Mouse (Mus musculus): ENCODE results near the gene Dusp10. TPM values are rescaled to one million over a fixed set of nuclear protein-coding genes. Genes with fewer than 3 reads are reported as not detected.

The Dusp10 gene
- polyA plus RNA-seq, 1 experiment from 2014 or later = 8.5 TPM

DNA sequence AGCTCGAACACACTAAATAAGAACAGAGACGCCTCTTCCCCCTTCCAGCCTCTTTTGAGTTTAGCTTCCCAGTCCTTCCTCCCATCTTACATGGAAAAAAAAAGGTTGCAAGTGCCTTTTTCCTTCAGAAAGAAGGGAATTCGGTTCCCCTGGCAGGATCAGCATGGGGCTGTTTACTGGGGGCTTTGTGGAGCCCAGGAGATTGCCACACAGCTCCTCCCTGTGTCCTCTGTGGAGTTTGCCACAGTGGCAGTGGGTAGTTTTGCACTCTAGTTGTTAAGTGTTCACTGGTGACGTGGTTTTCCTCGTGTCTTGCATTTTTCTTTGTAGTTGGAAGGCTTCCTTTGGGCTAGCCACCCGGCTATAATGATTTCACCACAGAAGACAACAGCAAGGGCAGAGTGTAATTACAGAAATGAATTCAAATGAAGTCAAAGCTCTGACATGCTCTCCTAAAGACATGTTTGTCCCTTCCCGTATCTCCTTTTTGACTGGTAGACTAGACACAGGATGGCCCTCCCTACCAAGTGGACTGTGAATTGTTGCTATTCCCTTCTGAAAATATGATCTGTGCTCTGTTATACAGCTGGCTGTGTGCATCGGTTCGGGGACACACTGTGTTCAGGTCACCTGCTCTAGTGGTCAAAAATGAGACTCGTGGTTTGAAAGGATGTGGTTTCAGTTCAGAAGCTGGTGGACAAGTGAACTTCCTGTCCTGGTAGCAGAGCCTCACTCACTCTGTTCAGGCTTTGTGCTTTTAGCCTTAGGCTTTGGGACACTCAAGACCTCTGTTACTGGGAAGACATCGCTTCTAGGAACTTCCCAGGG lies 53.6 kb downstream of the Dusp10 start:
- H3K36me3 ChIP-seq = peaks cover 26% of the 10 kb centered on the region
- DNase-seq (ENCODE audit: low spot score) = no peak
- H3K9me3 ChIP-seq = no peaks in the 10 kb centered on the region
- 80% methylated on average over 11 of the region's 11 CpGs for WGBS
- H3K4me3 ChIP-seq = no peak overlapping the region
- no peaks in the 10 kb centered on the region for H3K27me3 ChIP-seq (ENCODE audit: insufficient read depth, poor library complexity, severe bottlenecking)
- H3K27ac ChIP-seq = 0 out of 2 replicates have a peak overlapping the region, but pooled peaks have one; percentile 8
- H3K4me1 ChIP-seq = peaks cover 21% of the 10 kb centered on the region; the same call in 1 of the 2 replicates

DNA sequence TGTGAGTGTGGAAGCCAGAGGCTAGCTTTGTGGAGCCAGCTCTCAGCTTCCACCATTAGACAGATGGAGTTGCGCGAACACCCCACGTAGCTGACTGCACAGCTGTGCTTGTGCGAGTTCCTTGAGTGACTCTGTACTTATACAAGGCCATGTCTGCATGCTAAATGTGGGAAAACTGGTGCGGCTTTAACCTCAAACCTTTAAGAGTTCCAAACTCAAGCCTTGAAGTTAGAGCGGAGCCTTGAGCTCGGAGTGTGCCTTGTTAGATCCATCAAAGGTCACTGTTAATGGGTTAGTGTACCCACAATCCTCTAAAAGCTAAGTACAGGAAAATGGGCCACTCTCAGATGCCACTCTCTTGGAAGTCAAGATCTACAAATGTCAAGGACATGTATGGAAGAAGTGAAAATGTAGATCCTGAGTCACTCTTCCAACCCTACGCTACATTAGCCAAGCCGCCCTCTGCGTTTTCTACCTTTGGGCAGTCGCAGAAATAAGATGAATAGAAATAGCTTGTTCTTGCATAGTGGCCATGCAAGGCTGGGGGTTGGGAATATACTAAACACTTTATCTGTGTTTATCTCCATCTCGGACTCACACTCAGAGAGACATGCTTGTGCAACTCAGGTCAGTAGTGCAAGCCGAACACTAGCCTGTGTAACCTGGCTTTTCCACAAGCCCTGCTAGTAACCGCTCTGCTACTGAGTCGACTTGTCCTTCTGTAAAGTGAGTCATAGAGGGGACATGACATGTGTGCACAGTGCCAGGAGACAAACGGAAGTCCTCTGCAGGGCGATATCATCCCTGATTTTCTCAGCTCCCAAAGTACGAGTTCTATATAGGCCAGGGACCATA lies 54.8 kb downstream of the Dusp10 start:
- peaks cover 28% of the 10 kb centered on the region for H3K36me3 ChIP-seq
- DNase-seq (ENCODE audit: low spot score) = no peak
- H3K4me1 ChIP-seq = peaks cover 21% of the 10 kb centered on the region; the same call in 1 of the 2 replicates
- 91% methylated on average over 18 of the region's 18 CpGs for WGBS
- H3K27ac ChIP-seq = no peak overlapping the region
- H3K4me3 ChIP-seq = no peak overlapping the region
- no peaks in the 10 kb centered on the region for H3K9me3 ChIP-seq
- H3K27me3 ChIP-seq (ENCODE audit: insufficient read depth, poor library complexity, severe bottlenecking) = no peaks in the 10 kb centered on the region

DNA sequence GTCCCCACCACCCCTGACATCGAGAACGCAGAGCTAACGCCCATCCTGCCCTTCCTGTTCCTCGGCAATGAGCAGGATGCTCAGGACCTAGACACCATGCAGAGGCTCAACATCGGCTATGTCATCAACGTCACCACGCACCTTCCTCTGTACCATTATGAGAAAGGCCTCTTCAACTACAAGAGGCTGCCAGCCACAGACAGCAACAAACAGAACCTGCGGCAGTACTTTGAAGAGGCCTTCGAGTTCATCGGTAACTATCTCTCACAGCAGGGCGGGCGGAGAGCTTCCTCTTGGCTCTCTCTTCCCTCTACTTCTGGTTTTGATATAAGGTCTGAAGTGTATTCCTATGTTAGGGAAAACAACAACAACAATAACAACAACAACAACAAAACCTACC lies 55.9 kb downstream of the Dusp10 start:
- Histone ChIP-seq H3K4me3 (no peak overlapping the region), H3K36me3 (peaks cover 38% of the 10 kb centered on the region), H3K9me3 (no peaks in the 10 kb centered on the region), H3K27me3 (ENCODE audit: insufficient read depth, poor library complexity, severe bottlenecking) (no peaks in the 10 kb centered on the region), H3K4me1 (peaks cover 16% of the 10 kb centered on the region; the same call in 1 of the 2 replicates), H3K27ac (no peak overlapping the region)
- WGBS = 85% methylated on average over 12 of the region's 12 CpGs
- no peak for DNase-seq (ENCODE audit: low spot score)

GRCm38 (mm10) chr1:184076065-184076464 lies 63.0 kb downstream of the Dusp10 start:
- Histone ChIP-seq H3K9me3 (no peaks in the 10 kb centered on the region), H3K4me3 (no peak overlapping the region), H3K36me3 (peaks cover 28% of the 10 kb centered on the region), H3K27ac (no peak overlapping the region), H3K27me3 (ENCODE audit: insufficient read depth, poor library complexity, severe bottlenecking) (no peaks in the 10 kb centered on the region), H3K4me1 (peaks cover 7% of the 10 kb centered on the region; the same call in 1 of the 2 replicates)
- 85% methylated on average over 6 of the region's 6 CpGs for WGBS
- DNase-seq (ENCODE audit: low spot score) = no peak

DNA sequence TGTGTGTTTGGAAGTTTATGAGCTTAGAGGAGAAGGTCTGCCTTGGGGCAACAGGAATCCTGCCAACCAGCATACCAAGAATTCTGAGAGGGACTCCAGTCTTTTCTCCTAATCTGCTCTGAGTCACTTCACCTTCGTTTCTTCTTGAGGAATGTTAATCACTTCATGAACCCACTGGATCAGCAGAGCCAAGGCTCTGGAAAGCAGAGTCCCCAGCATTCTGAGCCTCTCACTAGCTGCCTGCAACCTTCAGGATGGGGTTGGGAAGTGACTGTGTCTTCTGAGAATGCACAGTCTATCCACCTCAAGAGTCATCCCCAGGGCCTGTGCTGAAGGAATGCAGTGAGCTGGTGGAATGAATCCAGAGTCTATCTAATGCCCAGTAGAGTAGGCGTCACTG lies 63.7 kb downstream of the Dusp10 start:
- no peak for DNase-seq (ENCODE audit: low spot score)
- H3K27ac ChIP-seq = no peak overlapping the region

DNA sequence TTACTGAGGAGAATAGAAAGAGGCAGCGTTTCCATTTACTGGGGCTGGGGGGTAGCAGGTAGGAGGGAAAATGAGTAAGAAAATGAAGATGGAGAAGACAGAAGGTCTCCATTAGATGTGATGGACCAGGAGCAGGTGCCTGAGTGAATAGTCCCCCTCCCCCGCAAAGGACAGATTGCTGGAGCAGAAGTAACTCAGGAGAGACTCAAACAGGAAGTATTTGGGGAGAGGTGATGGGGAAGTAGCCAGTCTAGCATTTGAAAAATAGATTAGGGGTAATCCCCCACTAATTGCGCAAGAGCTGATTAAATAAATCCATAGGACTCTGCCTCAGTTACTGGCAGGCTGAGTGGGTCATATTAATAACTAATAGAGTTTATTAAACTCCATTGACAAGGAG lies 66.2 kb downstream of the Dusp10 start:
- no peaks in the 10 kb centered on the region for H3K27me3 ChIP-seq (ENCODE audit: insufficient read depth, poor library complexity, severe bottlenecking)
- H3K27ac ChIP-seq = no peak overlapping the region
- peaks cover 6% of the 10 kb centered on the region for H3K36me3 ChIP-seq
- H3K9me3 ChIP-seq = no peaks in the 10 kb centered on the region
- H3K4me1 ChIP-seq = peaks cover 7% of the 10 kb centered on the region; the same call in 1 of the 2 replicates
- no peak for DNase-seq (ENCODE audit: low spot score)
- WGBS = 86% methylated on average over 3 of the region's 3 CpGs
- no peak overlapping the region for H3K4me3 ChIP-seq

More for the DNA sequence above, 63.7 kb downstream of the Dusp10 start:
- peaks cover 7% of the 10 kb centered on the region; the same call in 1 of the 2 replicates for H3K4me1 ChIP-seq
- H3K4me3 ChIP-seq = no peak overlapping the region
- peaks cover 21% of the 10 kb centered on the region for H3K36me3 ChIP-seq
- H3K27me3 ChIP-seq (ENCODE audit: insufficient read depth, poor library complexity, severe bottlenecking) = no peaks in the 10 kb centered on the region
- H3K9me3 ChIP-seq = no peaks in the 10 kb centered on the region
- 29% methylated on average over 2 of the region's 2 CpGs for WGBS

DNA sequence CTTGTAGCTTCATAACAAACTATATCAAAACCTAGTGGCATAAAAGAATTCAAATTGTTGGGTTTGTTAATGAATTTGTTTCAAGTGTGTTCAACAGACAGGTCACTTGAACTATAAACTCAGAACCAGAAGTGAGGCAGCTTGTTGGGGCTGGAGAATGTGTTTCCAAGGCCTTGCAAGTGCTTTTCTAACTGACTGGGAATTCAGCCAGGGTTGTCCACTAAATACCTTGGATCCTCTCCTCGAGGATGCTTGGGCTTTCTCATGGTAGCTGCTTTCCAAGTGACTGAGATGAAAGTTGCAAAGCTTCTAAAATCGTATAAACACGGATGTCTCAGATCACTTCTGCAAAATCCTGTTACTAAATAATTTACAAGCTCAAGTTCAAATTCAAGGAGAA lies 69.6 kb downstream of the Dusp10 start:
- Histone ChIP-seq H3K4me3 (no peak overlapping the region), H3K36me3 (no peaks in the 10 kb centered on the region), H3K27ac (no peak overlapping the region), H3K27me3 (ENCODE audit: insufficient read depth, poor library complexity, severe bottlenecking) (no peaks in the 10 kb centered on the region), H3K9me3 (no peaks in the 10 kb centered on the region), H3K4me1 (no peaks in the 10 kb centered on the region)
- WGBS = 82% methylated on average over 3 of the region's 3 CpGs
- DNase-seq (ENCODE audit: low spot score) = no peak

DNA sequence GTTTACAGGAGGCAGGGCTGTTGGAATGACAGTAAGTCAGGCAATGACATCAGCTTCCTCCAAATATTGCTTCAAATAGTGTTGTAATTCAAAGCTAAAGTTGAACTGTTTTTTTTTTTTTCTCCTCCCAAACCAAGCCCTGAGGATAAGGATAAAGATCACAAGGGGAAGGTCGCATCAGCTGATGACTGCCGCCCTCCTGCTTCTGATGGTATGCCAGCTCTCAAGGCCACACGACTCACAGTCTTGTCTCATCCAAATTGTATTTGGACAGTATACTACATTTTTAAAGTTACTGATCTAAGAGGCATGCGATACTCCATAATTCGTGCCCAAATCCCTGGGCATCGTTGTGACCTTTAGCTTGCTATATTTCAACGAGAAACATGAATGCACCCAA lies 70.1 kb downstream of the Dusp10 start:
- WGBS = 77% methylated on average over 7 of the region's 7 CpGs
- H3K27me3 ChIP-seq (ENCODE audit: insufficient read depth, poor library complexity, severe bottlenecking) = no peaks in the 10 kb centered on the region
- no peaks in the 10 kb centered on the region for H3K4me1 ChIP-seq
- no peak overlapping the region for H3K27ac ChIP-seq
- H3K36me3 ChIP-seq = no peaks in the 10 kb centered on the region
- H3K4me3 ChIP-seq = no peak overlapping the region
- no peaks in the 10 kb centered on the region for H3K9me3 ChIP-seq
- DNase-seq (ENCODE audit: low spot score) = no peak

DNA sequence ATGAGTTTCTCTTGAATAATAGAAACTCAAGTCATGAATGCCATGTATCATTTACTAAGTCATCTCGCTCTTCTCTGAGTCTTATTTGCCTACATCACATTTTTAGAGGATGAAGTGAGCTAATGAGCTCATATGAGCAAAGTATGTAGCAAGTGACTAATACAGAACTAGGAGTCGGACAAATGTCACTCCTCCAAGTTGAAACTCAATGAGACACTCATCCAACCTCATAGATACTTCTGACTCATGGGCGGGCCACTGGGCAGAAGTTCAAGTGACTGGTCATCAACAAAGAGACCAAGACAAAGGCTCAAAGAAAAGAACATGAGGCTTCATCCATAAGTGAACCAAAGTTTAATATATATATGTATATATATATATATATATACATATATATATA lies 71.9 kb downstream of the Dusp10 start:
- no peaks in the 10 kb centered on the region for H3K4me1 ChIP-seq
- WGBS = 82% methylated on average over 3 of the region's 3 CpGs

DNA sequence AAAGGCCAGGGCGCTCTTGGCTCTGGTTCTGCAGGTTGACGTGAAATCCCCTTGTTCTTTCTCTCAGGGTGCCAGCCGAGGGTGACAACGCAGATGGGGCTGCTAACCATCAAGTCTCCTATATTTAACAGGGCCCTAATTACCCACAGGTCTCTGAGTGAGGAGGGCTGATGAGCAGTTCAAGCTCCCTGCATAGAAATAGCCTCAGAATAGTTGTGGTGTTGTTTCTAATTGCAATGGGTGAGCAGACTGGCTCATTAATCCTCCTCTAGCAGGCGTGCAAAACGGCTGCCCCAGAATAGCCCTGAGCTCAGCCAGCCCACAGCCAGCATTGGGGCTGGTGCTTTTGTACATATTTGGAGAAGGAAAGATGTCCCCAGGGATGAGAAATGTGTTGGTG lies 77.4 kb downstream of the Dusp10 start:
- no peaks in the 10 kb centered on the region for H3K36me3 ChIP-seq
- H3K4me1 ChIP-seq = 0 out of 2 replicates have a peak, but pooled peaks cover 5% of the 10 kb centered on the region
- WGBS = 60% methylated on average over 6 of the region's 6 CpGs
- no peaks in the 10 kb centered on the region for H3K9me3 ChIP-seq
- no peak for DNase-seq (ENCODE audit: low spot score)
- H3K27me3 ChIP-seq (ENCODE audit: insufficient read depth, poor library complexity, severe bottlenecking) = no peaks in the 10 kb centered on the region
- H3K27ac ChIP-seq = no peak overlapping the region
- no peak overlapping the region for H3K4me3 ChIP-seq

More for the DNA sequence above, 71.9 kb downstream of the Dusp10 start:
- no peak overlapping the region for H3K4me3 ChIP-seq
- H3K9me3 ChIP-seq = no peaks in the 10 kb centered on the region
- no peaks in the 10 kb centered on the region for H3K27me3 ChIP-seq (ENCODE audit: insufficient read depth, poor library complexity, severe bottlenecking)
- H3K27ac ChIP-seq = no peak overlapping the region
- H3K36me3 ChIP-seq = no peaks in the 10 kb centered on the region
- DNase-seq (ENCODE audit: low spot score) = no peak

DNA sequence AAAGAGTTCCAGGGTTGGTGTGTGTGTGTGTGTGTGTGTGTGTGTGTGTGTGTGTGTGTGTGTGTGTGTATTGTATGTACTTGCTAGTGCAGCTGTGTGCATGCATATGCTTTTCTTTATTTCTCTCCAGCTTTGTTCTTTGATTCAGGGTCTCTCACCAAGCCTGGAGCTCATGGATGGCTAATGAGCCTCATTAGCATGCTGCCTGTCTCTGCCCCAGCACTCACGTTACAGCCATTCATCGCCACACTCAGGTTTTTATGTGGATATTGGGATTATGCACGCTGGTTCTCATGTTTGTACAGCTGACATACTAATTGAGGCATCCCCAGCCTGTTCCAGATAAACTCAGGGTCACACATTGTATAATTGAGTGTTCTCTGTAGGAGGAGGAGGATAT lies 81.8 kb downstream of the Dusp10 start:
- Histone ChIP-seq H3K4me3 (no peak overlapping the region), H3K36me3 (no peaks in the 10 kb centered on the region), H3K9me3 (no peaks in the 10 kb centered on the region), H3K27me3 (ENCODE audit: insufficient read depth, poor library complexity, severe bottlenecking) (no peaks in the 10 kb centered on the region), H3K27ac (no peak overlapping the region), H3K4me1 (peaks cover 9% of the 10 kb centered on the region; the same call in 1 of the 2 replicates)
- 73% methylated on average over 3 of the region's 3 CpGs for WGBS
- DNase-seq (ENCODE audit: low spot score) = no peak

DNA sequence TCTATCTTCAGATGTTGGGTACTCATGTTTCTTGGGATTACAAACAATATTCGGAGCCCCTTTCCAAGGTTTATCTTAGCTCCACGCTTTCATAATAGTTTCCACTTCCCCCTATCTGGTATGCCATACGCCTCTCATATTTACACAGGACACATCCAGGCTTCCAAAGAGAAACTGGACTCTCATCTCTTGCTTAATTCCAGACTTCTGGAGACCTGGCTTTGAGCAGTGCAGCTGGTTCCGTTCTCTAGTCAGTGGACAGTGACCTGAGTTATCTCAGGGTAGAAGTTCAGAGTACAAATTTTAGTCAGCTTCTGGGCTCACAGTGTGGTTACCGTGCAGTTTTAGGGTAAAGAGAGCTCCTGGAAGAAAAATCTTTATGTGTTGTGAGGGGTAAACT lies 87.3 kb downstream of the Dusp10 start:
- Histone ChIP-seq H3K4me3 (no peak overlapping the region), H3K27ac (no peak overlapping the region), H3K27me3 (ENCODE audit: insufficient read depth, poor library complexity, severe bottlenecking) (no peaks in the 10 kb centered on the region), H3K9me3 (no peaks in the 10 kb centered on the region), H3K4me1 (peaks cover 4% of the 10 kb centered on the region; the same call in 1 of the 2 replicates), H3K36me3 (no peaks in the 10 kb centered on the region)
- 81% methylated on average over 5 of the region's 5 CpGs for WGBS
- no peak for DNase-seq (ENCODE audit: low spot score)

Measured in heart, embryonic 10.5 days (tissue).